Mouse (Mus musculus): Measurements from ENCODE around the gene Emc4. TPM values are rescaled to one million over a fixed set of nuclear protein-coding genes. Genes with fewer than 3 reads are reported as not detected.
A peak's percentile ranks its signal among the peaks of the same experiment; 100 is the strongest.

Gene Emc4
- total RNA-seq, 2 experiments from 2014 or later = 142 to 147 TPM

- intact Hi-C loops (cut with DNase I) = loop anchor here (10.0 kb wide), 1 partner anchor 930 kb away; no protein-coding TSS in a partner anchor
- TF ChIP-seq CTCF (IDR thresholded peaks at IDR 0.05) = no peak
- no peak for DNase-seq (ENCODE audit: extremely low spot score in 1 of 2, low spot score in 2 of 2)
Measured at GRCm38 (mm10) chr2:112374610-112375009, 6.8 kb upstream of the Emc4 start.

GRCm38 (mm10) chr2:112373141-112373540 lies 5.3 kb upstream of the Emc4 start:
- intact Hi-C loops (cut with DNase I) = loop anchor here (10.0 kb wide), 1 partner anchor 932 kb away; no protein-coding TSS in a partner anchor
- TF ChIP-seq CTCF (IDR thresholded peaks at IDR 0.05) = no peak
- Histone ChIP-seq H3K27ac (no peak overlapping the region), H3K4me3 (no peak overlapping the region)
- DNase-seq (ENCODE audit: extremely low spot score in 1 of 2, low spot score in 2 of 2) = no peak

More at GRCm38 (mm10) chr2:112374610-112375009, 6.8 kb upstream of the Emc4 start:
- Histone ChIP-seq H3K27ac (no peak overlapping the region), H3K4me3 (no peak overlapping the region)

GRCm38 (mm10) chr2:112369941-112370340 lies 2.1 kb upstream of the Emc4 start:
- no peak for TF ChIP-seq CTCF (IDR thresholded peaks at IDR 0.05)
- Histone ChIP-seq H3K4me3 (no peak overlapping the region), H3K27ac (no peak overlapping the region)
- no peak for DNase-seq (ENCODE audit: extremely low spot score in 1 of 2, low spot score in 2 of 2)
- intact Hi-C loops (cut with DNase I) = loop anchor here (5.0 to 10.0 kb wide), 2 partner anchors 108 to 935 kb away; partner anchors contain the start of gene Nop10

DNA sequence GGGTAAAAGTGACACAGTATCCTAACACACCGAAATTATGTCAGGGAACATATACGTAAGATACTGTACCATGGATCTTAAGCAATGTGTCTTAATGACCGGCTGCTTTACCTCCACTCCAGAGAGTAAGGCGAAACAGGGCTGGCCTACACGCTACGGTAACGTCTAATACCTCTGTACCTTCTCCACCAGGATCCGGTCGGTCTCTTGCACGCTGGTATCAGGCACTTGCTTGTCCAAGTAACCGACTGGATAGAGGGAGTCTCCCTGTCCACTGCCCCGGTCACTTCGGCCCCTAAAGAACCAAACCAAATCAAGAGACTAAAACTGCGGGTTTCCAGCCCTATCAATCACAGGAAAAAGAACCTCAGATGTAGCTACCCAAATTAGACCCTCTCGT lies 605 bp downstream of the Emc4 start:
- DNase-seq (ENCODE audit: extremely low spot score in 1 of 2, low spot score in 2 of 2) = no peak
- peak overlapping the region; percentile 96 for H3K27ac ChIP-seq
- intact Hi-C loops (cut with DNase I) = loop anchor here (5.0 kb wide), 1 partner anchor 105 kb away; the partner anchor contains the start of gene Nop10
- H3K4me3 ChIP-seq = peak overlapping the region; percentile 90
- no peak for TF ChIP-seq CTCF (IDR thresholded peaks at IDR 0.05)

DNA sequence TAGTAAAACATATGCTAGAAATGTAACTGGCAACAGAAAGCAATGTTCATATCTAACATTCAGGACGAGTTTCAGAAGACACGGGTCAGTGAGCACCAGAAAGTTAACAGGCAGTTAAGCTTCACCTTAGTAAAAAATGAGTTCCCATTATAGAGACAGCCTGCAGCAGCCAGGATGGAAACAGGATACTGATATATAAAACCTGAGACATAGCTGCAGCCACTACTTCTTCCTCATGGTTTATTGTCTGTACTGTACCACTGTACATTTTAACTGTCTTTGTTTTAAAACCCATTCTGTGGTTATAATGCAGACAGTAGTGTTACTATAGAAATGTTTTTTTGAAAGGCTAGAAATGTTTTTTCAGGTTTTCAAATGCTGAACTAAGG lies 7.1 kb downstream of the Emc4 start:
- DNase-seq (ENCODE audit: extremely low spot score in 1 of 2, low spot score in 2 of 2) = no peak
- Histone ChIP-seq H3K27ac (no peak overlapping the region), H3K4me3 (no peak overlapping the region)
- intact Hi-C loops (cut with DNase I) = no loop called here
- no peak for TF ChIP-seq CTCF (IDR thresholded peaks at IDR 0.05)

GRCm38 (mm10) chr2:112360012-112360780 lies 7.6 kb downstream of the Emc4 start:
- no peak for TF ChIP-seq CTCF (IDR thresholded peaks at IDR 0.05)
- intact Hi-C loops (cut with DNase I) = no loop called here
- no peak overlapping the region for H3K4me3 ChIP-seq
- no peak for DNase-seq (ENCODE audit: extremely low spot score in 1 of 2, low spot score in 2 of 2)
- H3K27ac ChIP-seq = no peak overlapping the region

- Histone ChIP-seq H3K27ac (no peak overlapping the region), H3K4me3 (no peak overlapping the region)
- no peak for TF ChIP-seq CTCF (IDR thresholded peaks at IDR 0.05)
- intact Hi-C loops (cut with DNase I) = no loop called here
- DNase-seq (ENCODE audit: extremely low spot score in 1 of 2, low spot score in 2 of 2) = no peak
Measured at GRCm38 (mm10) chr2:112359611-112360010, 8.2 kb downstream of the Emc4 start.

- no peak for DNase-seq (ENCODE audit: extremely low spot score in 1 of 2, low spot score in 2 of 2)
- intact Hi-C loops (cut with DNase I) = no loop called here
- Histone ChIP-seq H3K4me3 (no peak overlapping the region), H3K27ac (no peak overlapping the region)
- no peak for TF ChIP-seq CTCF (IDR thresholded peaks at IDR 0.05)
Measured at GRCm38 (mm10) chr2:112353685-112354455, 14.0 kb downstream of the Emc4 start.

DNA sequence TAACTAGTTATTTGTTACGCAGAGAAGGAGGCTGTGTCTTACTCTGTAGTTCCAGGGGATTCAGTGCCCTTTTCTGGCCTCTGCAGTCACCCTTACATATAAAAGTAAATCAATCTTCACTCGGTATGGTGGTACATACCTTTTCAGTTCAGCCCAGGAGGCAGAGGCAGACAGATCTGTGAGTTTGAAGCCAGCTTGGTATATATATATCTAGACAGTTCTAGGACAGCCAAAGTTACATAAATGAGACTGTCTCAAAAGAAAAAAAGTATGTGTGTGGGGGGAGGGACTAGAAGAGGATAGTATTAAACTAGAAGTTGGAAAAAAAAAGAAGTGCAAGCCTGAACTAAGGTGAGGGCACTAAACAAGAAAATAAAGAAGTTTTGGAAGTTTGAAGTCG lies 19.6 kb downstream of the Emc4 start:
- intact Hi-C loops (cut with DNase I) = no loop called here
- no peak for TF ChIP-seq CTCF (IDR thresholded peaks at IDR 0.05)
- DNase-seq (ENCODE audit: extremely low spot score in 1 of 2, low spot score in 2 of 2) = no peak

DNA sequence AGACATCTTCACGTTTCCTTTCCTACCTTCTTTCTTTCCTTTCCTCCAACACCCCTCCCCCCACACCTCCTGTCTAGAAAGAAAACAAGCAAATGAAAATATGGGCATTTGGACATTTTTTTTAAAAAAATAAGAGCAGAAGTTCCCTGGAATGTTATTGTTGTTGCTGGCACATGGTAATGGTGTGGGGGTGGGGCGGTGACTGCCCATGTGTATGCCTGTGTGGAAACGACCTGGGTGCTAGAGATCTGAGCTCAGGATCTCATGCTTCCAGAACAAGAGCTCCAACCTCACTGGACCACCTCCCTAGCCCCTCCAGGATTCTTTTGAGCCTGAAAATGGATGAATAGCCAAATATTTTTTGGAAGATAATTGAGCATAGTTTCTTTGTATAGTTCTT lies 26.7 kb downstream of the Emc4 start:
- TF ChIP-seq CTCF (IDR thresholded peaks at IDR 0.05) = no peak
- intact Hi-C loops (cut with DNase I) = no loop called here
- Histone ChIP-seq H3K4me3 (no peak overlapping the region), H3K27ac (no peak overlapping the region)
- DNase-seq (ENCODE audit: extremely low spot score in 1 of 2, low spot score in 2 of 2) = no peak

More for the DNA sequence above, 19.6 kb downstream of the Emc4 start:
- Histone ChIP-seq H3K27ac (0 out of 2 replicates have a peak overlapping the region, but pooled peaks have one; percentile 4), H3K4me3 (no peak overlapping the region)

- intact Hi-C loops (cut with DNase I) = loop anchor here (1.0 to 10.0 kb wide), 3 partner anchors 75 to 145 kb away; partner anchors contain the start of genes Gm21985, Lpcat4, Nop10 and Slc12a6
- DNase-seq (ENCODE audit: extremely low spot score in 1 of 2, low spot score in 2 of 2) = no peak
- peak; percentile 51 for TF ChIP-seq CTCF (IDR thresholded peaks at IDR 0.05)
- no peak overlapping the region for H3K27ac ChIP-seq
- no peak overlapping the region for H3K4me3 ChIP-seq
Measured at GRCm38 (mm10) chr2:112339736-112340135, 28.1 kb downstream of the Emc4 start.

- DNase-seq (ENCODE audit: extremely low spot score in 1 of 2, low spot score in 2 of 2) = no peak
- Histone ChIP-seq H3K27ac (no peak overlapping the region), H3K4me3 (no peak overlapping the region)
- no peak for TF ChIP-seq CTCF (IDR thresholded peaks at IDR 0.05)
- intact Hi-C loops (cut with DNase I) = loop anchor here (10.0 kb wide), 2 partner anchors 72 to 142 kb away; partner anchors contain the start of genes Gm21985, Nop10 and Slc12a6
Measured at GRCm38 (mm10) chr2:112337211-112337610, 30.6 kb downstream of the Emc4 start.
